Mouse (Mus musculus) E14TG2a.4 (cell line): ENCODE results near the gene Ncf4.
"Not testable (repeated sequence)": the region's sequence is repeated elsewhere in the genome, so short reads cannot be mapped to it uniquely, and the experiment has no call there.

ENCODE experiments used
- H3K27me3 ChIP-seq: 2 replicates; pipeline ENCODE4 v1.6.1; 2014; ENCODE audit warnings: low read length, control low read depth; ENCODE audit not compliant: insufficient read depth
- H3K36me3 ChIP-seq: 2 replicates; pipeline ENCODE4 v1.6.1; 2014; ENCODE audit warnings: low read length, control low read depth; ENCODE audit not compliant: insufficient read depth
- H3K4me1 ChIP-seq: replicated peaks from 2 replicates; pipeline ENCODE4 v1.6.1; 2014; ENCODE audit warnings: low read depth, low read length, control low read depth
- H3K4me3 ChIP-seq: replicated peaks from 2 replicates; pipeline ENCODE4 v1.5.1; 2014; ENCODE audit warnings: mild to moderate bottlenecking, low read length
- H3K9me3 ChIP-seq: 2 replicates; pipeline ENCODE4 v1.6.1; 2014; ENCODE audit warnings: low read length, control low read depth
- CTCF ChIP-seq: conservative IDR thresholded peaks from 2 replicates; pipeline ENCODE4 v1.5.1; 2014; ENCODE audit warnings: low read length
- NANOG ChIP-seq: IDR thresholded peaks from 2 replicates; pipeline ENCODE4 v1.6.1; 2014; ENCODE audit warnings: borderline replicate concordance, low read length, mixed read lengths
- POU5F1 ChIP-seq: IDR thresholded peaks from 2 replicates; pipeline ENCODE4 v1.6.1; 2014; ENCODE audit warnings: low read length, borderline replicate concordance

Ncf4 gene

GRCm38 (mm10) chr15:78263286-78263685 is 18.7 kb downstream of the Ncf4 start:
- Histone ChIP-seq H3K9me3 (peaks cover 6% of the 10 kb centered on the region), H3K27me3 (no peaks in the 10 kb centered on the region), H3K36me3 (no peaks in the 10 kb centered on the region), H3K4me3 (no peak overlapping the region), H3K4me1 (peaks cover 5% of the 10 kb centered on the region)
- TF ChIP-seq NANOG (no peak), POU5F1 (no peak), CTCF (no peak)

GRCm38 (mm10) chr15:78267441-78267840 is 22.8 kb downstream of the Ncf4 start:
- Histone ChIP-seq H3K4me3 (no peak overlapping the region), H3K36me3 (no peaks in the 10 kb centered on the region)

GRCm38 (mm10) chr15:78267865-78268264 is 23.3 kb downstream of the Ncf4 start:
- no peaks in the 10 kb centered on the region for H3K27me3 ChIP-seq
- TF ChIP-seq CTCF (no peak), NANOG (no peak), POU5F1 (no peak)
- H3K4me1 ChIP-seq, result peaks cover 5% of the 10 kb centered on the region
- peaks cover 6% of the 10 kb centered on the region for H3K9me3 ChIP-seq
- H3K4me3 ChIP-seq, result no peak overlapping the region
- H3K36me3 ChIP-seq, result no peaks in the 10 kb centered on the region

More at GRCm38 (mm10) chr15:78267441-78267840, 22.8 kb downstream of the Ncf4 start:
- Histone ChIP-seq H3K4me1 (peaks cover 5% of the 10 kb centered on the region), H3K9me3 (peaks cover 6% of the 10 kb centered on the region), H3K27me3 (no peaks in the 10 kb centered on the region)
- TF ChIP-seq NANOG, result no peak
- no peak for TF ChIP-seq CTCF
- no peak for TF ChIP-seq POU5F1

GRCm38 (mm10) chr15:78271208-78271607 is 26.6 kb downstream of the Ncf4 start:
- no peak overlapping the region for H3K4me3 ChIP-seq
- no peaks in the 10 kb centered on the region for H3K36me3 ChIP-seq
- peaks cover 3% of the 10 kb centered on the region for H3K4me1 ChIP-seq
- no peaks in the 10 kb centered on the region for H3K9me3 ChIP-seq
- TF ChIP-seq CTCF (no peak), NANOG (no peak), POU5F1 (no peak)
- H3K27me3 ChIP-seq, result no peaks in the 10 kb centered on the region

GRCm38 (mm10) chr15:78278308-78278707 is 33.7 kb downstream of the Ncf4 start:
- Histone ChIP-seq H3K4me3 (no peak overlapping the region), H3K27me3 (no peaks in the 10 kb centered on the region), H3K9me3 (no peaks in the 10 kb centered on the region), H3K4me1 (peaks cover 4% of the 10 kb centered on the region), H3K36me3 (no peaks in the 10 kb centered on the region)
- no peak for TF ChIP-seq POU5F1
- TF ChIP-seq NANOG, result no peak

- Histone ChIP-seq H3K4me3 (no peak overlapping the region), H3K9me3 (no peaks in the 10 kb centered on the region), H3K27me3 (no peaks in the 10 kb centered on the region), H3K4me1 (no peaks in the 10 kb centered on the region), H3K36me3 (no peaks in the 10 kb centered on the region)
- TF ChIP-seq CTCF (no peak), POU5F1 (no peak), NANOG (no peak)
These were observed 43.3 kb downstream of the Ncf4 start for GRCm38 (mm10) chr15:78287941-78288340.

- not testable (repeated sequence) for H3K4me3 ChIP-seq, H3K36me3 ChIP-seq, H3K27me3 ChIP-seq, H3K4me1 ChIP-seq, H3K9me3 ChIP-seq
These were observed 45.2 kb downstream of the Ncf4 start for GRCm38 (mm10) chr15:78289775-78290174.

- H3K9me3 ChIP-seq, result not testable (repeated sequence)
These were observed 48.6 kb downstream of the Ncf4 start for GRCm38 (mm10) chr15:78293228-78293627.

GRCm38 (mm10) chr15:78293716-78294115 is 49.1 kb downstream of the Ncf4 start:
- H3K9me3 ChIP-seq, result no peaks in the 10 kb centered on the region
- H3K4me3 ChIP-seq, result no peak overlapping the region
- H3K36me3 ChIP-seq, result no peaks in the 10 kb centered on the region

More at GRCm38 (mm10) chr15:78293228-78293627, 48.6 kb downstream of the Ncf4 start:
- not testable (repeated sequence) for H3K27me3 ChIP-seq, H3K4me3 ChIP-seq, H3K4me1 ChIP-seq, H3K36me3 ChIP-seq

More at GRCm38 (mm10) chr15:78293716-78294115, 49.1 kb downstream of the Ncf4 start:
- TF ChIP-seq POU5F1 (no peak), CTCF (no peak), NANOG (no peak)
- no peaks in the 10 kb centered on the region for H3K27me3 ChIP-seq
- H3K4me1 ChIP-seq, result no peaks in the 10 kb centered on the region
